Mouse (Mus musculus) heart, postnatal 4 days (tissue): ENCODE measurements around the gene Zfp791. TPM values are rescaled to one million over a fixed set of nuclear protein-coding genes. Genes with fewer than 3 reads are reported as not detected.
"Not testable (repeated sequence)": the region's sequence is repeated elsewhere in the genome, so short reads cannot be mapped to it uniquely, and the experiment has no call there.

Experiments
- DNase-seq: peaks from one replicate; pipeline ENCODE4 v3.0.0; 2021
- total RNA-seq, 2 experiments: library from RNA; stranded (reverse); gene quantifications; 2 replicates each; pipeline ENCODE4 v1.2.3; 2021

Zfp791 gene
- 1 to 10 TPM; 1.5 to 2.0 TPM for total RNA-seq

- no peak for DNase-seq
Measured at GRCm38 (mm10) chr8:85122995-85123394, at the start of gene Zfp791. Gene Zfp791, minus strand, starts transcription at chr8:85123095.

DNA sequence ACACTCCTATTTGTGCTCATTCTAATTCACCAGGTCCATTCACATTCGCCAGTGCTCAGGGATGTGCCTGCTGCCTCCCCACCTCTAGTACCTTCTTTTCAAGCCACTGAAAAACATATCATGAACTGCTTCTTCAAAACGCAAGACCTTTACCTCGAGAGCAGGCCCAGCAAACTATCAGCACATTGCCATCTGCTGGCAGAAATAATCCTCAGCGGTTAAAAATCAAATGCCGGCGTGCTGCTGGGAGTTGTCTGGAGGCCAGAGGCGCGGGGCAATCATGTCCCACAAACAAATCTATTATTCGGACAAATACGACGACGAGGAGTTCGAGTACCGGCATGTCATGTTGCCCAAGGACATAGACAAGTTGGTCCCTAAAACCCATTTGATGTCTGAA lies 48.4 kb upstream of the Zfp791 start:
- DNase-seq = peak; percentile 68

- no peak for DNase-seq
Measured at GRCm38 (mm10) chr8:85151624-85152023, 28.7 kb upstream of the Zfp791 start, which contains the start of gene Cks1brt. Gene Cks1brt, plus strand, starts transcription at chr8:85151924.

- no peak for DNase-seq
Measured at GRCm38 (mm10) chr8:85142516-85142915, 19.6 kb upstream of the Zfp791 start.

- DNase-seq = not testable (repeated sequence)
Measured at GRCm38 (mm10) chr8:85135690-85136089, 12.8 kb upstream of the Zfp791 start.

DNA sequence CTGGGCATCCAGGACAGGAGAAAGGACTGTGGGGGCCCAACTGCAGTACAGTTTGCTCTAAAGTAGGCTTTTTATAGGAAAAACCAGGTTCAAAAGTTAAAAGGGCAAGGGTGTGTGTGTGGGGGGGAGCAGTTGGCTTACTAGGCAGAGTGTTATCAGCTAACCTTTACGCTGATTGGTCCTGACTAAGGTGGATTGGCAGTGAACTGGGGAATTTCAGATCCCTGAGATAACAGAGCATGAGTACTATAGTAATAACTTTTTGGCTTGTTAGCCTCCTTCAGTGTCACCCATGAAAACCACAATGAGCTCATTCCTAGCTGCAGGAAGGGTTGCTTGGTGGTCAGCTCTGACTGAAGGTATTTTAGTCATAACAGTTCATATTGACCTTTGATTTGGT lies 9.4 kb upstream of the Zfp791 start:
- DNase-seq = no peak

DNA sequence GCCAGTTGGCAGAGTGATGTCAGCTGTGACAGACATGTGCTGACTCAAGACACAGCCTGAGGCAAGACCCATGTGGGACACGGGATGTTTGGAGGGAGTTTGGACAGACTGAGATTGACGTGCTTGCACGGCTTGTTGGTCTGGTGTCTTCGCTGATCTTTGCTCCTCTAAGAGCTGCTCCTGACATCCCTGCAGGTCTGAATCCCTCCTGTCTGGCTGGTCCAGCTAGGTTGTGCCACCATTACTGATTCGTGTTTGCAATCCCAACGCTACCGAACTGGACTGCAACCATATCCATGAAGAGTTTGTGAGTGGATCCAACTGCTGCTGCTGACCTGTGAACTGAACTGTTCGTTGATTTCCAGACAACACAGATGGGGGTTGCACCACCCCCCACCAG lies 796 bp upstream of the Zfp791 start:
- DNase-seq = no peak

DNA sequence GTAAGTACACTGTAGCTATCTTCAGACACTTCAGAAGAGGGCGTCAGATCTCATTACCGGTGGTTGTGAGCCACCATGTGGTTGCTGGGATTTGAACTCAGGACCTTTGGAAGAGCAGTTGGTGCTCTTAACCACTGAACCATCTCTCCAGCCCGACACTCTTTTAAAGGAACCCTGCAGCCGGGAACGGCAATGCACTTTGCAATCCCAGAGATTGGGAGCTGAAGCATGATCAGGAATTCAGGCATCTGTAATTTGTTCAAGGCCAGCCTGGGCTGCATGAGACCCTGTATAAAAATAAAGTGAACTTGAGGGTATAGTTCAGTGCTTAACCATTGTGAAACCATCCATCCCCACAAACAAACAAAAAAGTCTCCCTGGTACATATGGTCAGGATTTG lies 2.6 kb downstream of the Zfp791 start:
- not testable (repeated sequence) for DNase-seq

GRCm38 (mm10) chr8:85119052-85119981 lies 3.6 kb downstream of the Zfp791 start:
- peak; percentile 78 for DNase-seq

- DNase-seq = no peak
Measured at GRCm38 (mm10) chr8:85116984-85117383, 5.9 kb downstream of the Zfp791 start.

DNA sequence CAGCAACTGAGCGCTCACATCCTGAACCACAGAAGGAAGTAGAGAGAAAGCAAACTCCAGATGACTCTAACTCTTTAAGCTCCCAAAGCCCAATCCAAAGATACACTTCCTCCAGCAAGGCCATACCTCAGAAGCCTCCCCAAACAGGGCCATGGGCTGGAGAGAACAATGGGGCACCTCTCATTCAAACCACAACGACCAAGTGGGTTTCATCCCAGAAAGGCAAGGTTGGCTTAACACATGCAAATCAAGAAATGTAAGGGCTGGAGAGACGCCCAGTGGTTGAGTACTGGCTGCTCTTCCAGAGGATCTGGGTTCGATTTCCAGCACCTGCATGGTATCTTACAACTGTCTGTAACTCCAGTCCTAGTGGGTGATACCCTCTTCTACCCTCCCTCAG lies 7.4 kb downstream of the Zfp791 start:
- no peak for DNase-seq

- DNase-seq = no peak
Measured at GRCm38 (mm10) chr8:85113241-85113640, 9.7 kb downstream of the Zfp791 start.

- no peak for DNase-seq
Measured at GRCm38 (mm10) chr8:85100076-85100665, 22.7 kb downstream of the Zfp791 start.

DNA sequence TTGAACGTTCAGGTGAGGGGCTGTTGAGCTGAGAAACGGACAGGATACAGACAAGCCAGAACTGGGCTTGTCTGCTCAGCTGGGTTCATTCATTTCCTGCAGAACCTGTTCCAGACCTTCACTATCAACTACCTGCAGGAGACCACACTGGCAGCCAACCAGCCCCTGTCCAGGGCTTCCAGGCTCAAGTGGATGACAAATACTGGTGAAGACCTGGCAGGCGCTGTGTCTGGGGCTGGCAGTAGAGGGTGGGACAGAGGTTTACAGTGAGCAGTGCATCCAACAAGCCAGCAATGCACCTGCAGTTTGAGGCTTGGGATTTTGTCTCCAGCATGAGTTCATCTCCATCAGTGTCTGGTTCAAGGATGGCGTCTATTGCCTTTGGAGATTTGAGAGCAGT lies 26.0 kb downstream of the Zfp791 start:
- DNase-seq = no peak

GRCm38 (mm10) chr8:85096196-85096595 lies 26.7 kb downstream of the Zfp791 start:
- DNase-seq = no peak

DNA sequence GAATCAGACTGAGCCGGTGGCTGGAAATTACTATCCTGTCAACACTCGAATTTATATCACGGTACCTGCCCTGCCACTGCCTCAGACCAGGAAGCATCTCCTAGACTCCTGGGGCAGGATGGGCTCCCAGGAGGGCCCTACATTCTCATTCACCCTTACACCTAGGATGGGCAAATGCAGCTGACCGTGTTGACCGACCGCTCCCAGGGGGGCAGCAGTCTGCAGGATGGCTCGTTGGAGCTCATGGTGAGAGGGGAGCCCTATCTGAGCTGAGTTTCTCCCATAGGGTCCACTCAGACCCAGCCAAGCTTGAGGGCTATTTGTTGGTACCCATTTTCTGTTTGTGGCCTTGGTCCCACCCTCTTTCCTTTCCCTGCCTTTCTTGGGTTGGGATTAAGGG lies 27.3 kb downstream of the Zfp791 start:
- no peak for DNase-seq

DNA sequence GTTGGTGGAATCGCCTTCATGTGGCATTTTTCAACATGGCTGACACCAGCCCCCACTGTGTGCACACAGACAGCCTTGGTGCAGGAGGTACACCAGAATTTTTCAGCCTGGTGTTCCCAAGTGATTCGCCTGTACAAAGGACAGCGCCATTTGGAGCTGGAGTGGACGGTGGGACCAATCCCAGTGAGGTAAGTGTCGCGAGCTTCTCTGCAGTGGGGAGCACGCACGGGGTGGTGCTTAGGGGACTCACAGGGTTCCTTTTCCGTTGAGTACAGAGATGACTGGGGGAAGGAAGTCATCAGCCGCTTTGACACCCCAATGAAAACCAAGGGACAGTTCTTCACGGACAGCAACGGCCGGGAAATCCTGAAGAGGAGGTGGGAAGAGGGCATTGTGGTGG lies 27.8 kb downstream of the Zfp791 start:
- DNase-seq = no peak

- no peak for DNase-seq
Measured at GRCm38 (mm10) chr8:85091526-85092090, 31.3 kb downstream of the Zfp791 start.

DNA sequence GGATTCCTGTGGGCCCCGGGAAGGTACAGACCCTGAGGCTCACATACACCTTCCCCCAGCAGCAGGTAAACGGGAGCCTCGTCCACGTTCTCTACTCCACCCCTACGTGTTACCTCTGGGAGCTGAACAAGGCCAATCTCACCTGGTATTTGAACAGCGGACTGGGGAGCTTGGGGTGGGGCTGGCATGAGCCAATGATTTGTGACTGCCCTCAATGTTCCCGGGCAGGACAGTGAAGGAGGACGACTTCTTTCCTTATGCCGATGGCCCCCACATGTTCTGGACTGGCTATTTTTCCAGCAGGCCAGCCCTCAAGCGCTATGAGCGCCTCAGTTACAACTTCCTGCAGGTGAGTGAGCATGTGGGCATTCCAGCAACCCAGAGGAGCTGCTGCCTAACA lies 32.0 kb downstream of the Zfp791 start:
- no peak for DNase-seq

DNA sequence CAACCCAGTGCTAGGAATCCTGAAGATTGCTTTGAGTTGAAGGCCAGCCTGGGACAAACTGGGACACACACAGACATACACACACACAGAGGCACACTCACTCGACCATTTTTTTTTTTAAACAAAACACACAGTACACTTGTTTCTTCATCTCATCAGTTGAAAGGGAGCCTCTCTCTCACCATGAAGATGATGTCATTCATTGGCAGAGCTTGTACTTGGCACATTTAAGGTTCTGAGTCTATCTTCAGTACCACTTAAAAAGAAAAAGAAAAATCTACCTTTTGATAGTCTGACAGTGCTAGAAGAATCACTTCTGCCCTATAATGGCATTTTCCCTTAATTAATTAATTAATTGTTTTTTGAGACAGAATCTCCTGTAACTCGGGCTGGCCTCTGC lies 34.1 kb downstream of the Zfp791 start:
- DNase-seq = no peak

DNA sequence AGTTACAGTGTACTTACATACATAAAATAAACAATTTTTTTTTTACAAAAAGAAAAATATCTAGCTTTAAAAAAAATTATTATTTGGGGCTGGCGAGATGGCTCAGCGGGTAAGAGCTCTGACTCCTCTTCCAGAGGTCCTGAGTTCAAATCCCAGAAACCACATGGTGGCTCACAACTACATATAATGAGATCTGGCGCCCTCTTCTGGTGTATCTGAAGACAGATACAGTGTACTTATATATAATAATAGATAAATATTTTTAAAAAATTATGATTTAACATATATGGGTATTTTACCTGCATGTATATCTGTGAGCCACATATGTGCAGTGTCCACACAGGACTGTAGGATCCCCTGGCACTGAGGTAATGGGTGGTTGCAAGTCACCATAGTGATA lies 36.7 kb downstream of the Zfp791 start:
- no peak for DNase-seq

- no peak for DNase-seq
Measured at GRCm38 (mm10) chr8:85084633-85085032, 38.3 kb downstream of the Zfp791 start.

GRCm38 (mm10) chr8:85083108-85083813 lies 39.6 kb downstream of the Zfp791 start, which contains the start of gene Man2b1:
Gene Man2b1, plus strand, starts transcription at chr8:85083270.
- DNase-seq = peak; percentile 89
